Mouse (Mus musculus): ENCODE data around the gene Arntl.
"Not testable (repeated sequence)": the region's sequence is repeated elsewhere in the genome, so short reads cannot be mapped to it uniquely, and the experiment has no call there.

Gene Arntl

GRCm38 (mm10) chr7:113251554-113251953 is 44.3 kb downstream of the Arntl start:
- no peak for DNase-seq (ENCODE audit: low read depth)

- no peak for DNase-seq (ENCODE audit: low read depth)
Observed at GRCm38 (mm10) chr7:113253777-113254405, 46.6 kb downstream of the Arntl start.

- peak; percentile 63 for DNase-seq (ENCODE audit: low read depth)
Observed at GRCm38 (mm10) chr7:113256046-113256445, 48.8 kb downstream of the Arntl start.

- DNase-seq (ENCODE audit: low read depth): peak; percentile 61
Observed at GRCm38 (mm10) chr7:113258430-113258829, 51.2 kb downstream of the Arntl start.

GRCm38 (mm10) chr7:113260321-113261167 is 53.3 kb downstream of the Arntl start:
- no peak for DNase-seq (ENCODE audit: low read depth)

- DNase-seq (ENCODE audit: low read depth): no peak
Observed at GRCm38 (mm10) chr7:113261690-113262089, 54.4 kb downstream of the Arntl start.

- DNase-seq (ENCODE audit: low read depth): not testable (repeated sequence)
Observed at GRCm38 (mm10) chr7:113262510-113263467, 55.5 kb downstream of the Arntl start.

GRCm38 (mm10) chr7:113263990-113264389 is 56.7 kb downstream of the Arntl start:
- DNase-seq (ENCODE audit: low read depth): no peak

- DNase-seq (ENCODE audit: low read depth): peak; percentile 78
Observed at GRCm38 (mm10) chr7:113268287-113268686, 61.0 kb downstream of the Arntl start.

GRCm38 (mm10) chr7:113269081-113269480 is 61.8 kb downstream of the Arntl start:
- no peak for DNase-seq (ENCODE audit: low read depth)

GRCm38 (mm10) chr7:113269921-113270320 is 62.7 kb downstream of the Arntl start:
- DNase-seq (ENCODE audit: low read depth): no peak

GRCm38 (mm10) chr7:113270551-113270950 is 63.3 kb downstream of the Arntl start:
- DNase-seq (ENCODE audit: low read depth): no peak

GRCm38 (mm10) chr7:113270991-113271390 is 63.7 kb downstream of the Arntl start:
- no peak for DNase-seq (ENCODE audit: low read depth)

- no peak for DNase-seq (ENCODE audit: low read depth)
Observed at GRCm38 (mm10) chr7:113272338-113272997, 65.2 kb downstream of the Arntl start.

GRCm38 (mm10) chr7:113277245-113277644 is 70.0 kb downstream of the Arntl start:
- no peak for DNase-seq (ENCODE audit: low read depth)

GRCm38 (mm10) chr7:113278493-113278892 is 71.2 kb downstream of the Arntl start:
- no peak for DNase-seq (ENCODE audit: low read depth)

- DNase-seq (ENCODE audit: low read depth): no peak
Observed at GRCm38 (mm10) chr7:113279246-113279645, 72.0 kb downstream of the Arntl start.

- DNase-seq (ENCODE audit: low read depth): no peak
Observed at GRCm38 (mm10) chr7:113285405-113285804, 78.1 kb downstream of the Arntl start.

- DNase-seq (ENCODE audit: low read depth): no peak
Observed at GRCm38 (mm10) chr7:113289211-113289610, 81.9 kb downstream of the Arntl start.

- DNase-seq (ENCODE audit: low read depth): no peak
Observed at GRCm38 (mm10) chr7:113291741-113292140, 84.5 kb downstream of the Arntl start.

GRCm38 (mm10) chr7:113292193-113292592 is 84.9 kb downstream of the Arntl start:
- DNase-seq (ENCODE audit: low read depth): no peak

GRCm38 (mm10) chr7:113294598-113294997 is 87.3 kb downstream of the Arntl start:
- DNase-seq (ENCODE audit: low read depth): no peak
